Mouse (Mus musculus) forebrain, embryonic 15.5 days (tissue): ENCODE measurements around the gene Crygb. TPM values are rescaled to one million over a fixed set of nuclear protein-coding genes. Genes with fewer than 3 reads are reported as not detected.
"Not testable (repeated sequence)": the region's sequence is repeated elsewhere in the genome, so short reads cannot be mapped to it uniquely, and the experiment has no call there.

Experiments
- ATAC-seq: fragments of 200-750 bp; cut with Nextera tagmentation; replicated peaks from 2 replicates; pipeline ENCODE4 v1.8.0; 2017; ENCODE audit warnings: mild to moderate bottlenecking, moderate TSS enrichment, moderate library complexity
- H3K27ac ChIP-seq: fragments of 300-500 bp; sonication (generic); replicated peaks from 2 replicates; pipeline ENCODE4 v1.5.1; 2015; ENCODE audit warnings: mild to moderate bottlenecking, inconsistent platforms
- H3K27me3 ChIP-seq: fragments of 300-500 bp; sonication (generic); 2 replicates; pipeline ENCODE4 v1.6.1; 2015; ENCODE audit warnings: inconsistent platforms
- H3K36me3 ChIP-seq: fragments of 300-500 bp; sonication (generic); 2 replicates; pipeline ENCODE4 v1.6.1; 2015; ENCODE audit warnings: mild to moderate bottlenecking, inconsistent platforms
- H3K4me1 ChIP-seq: fragments of 300-500 bp; sonication (generic); 2 replicates; pipeline ENCODE4 v1.6.1; 2015; ENCODE audit warnings: inconsistent platforms
- H3K4me2 ChIP-seq: fragments of 300-500 bp; sonication (generic); replicated peaks from 2 replicates; pipeline ENCODE4 v1.6.1; 2015; ENCODE audit warnings: mild to moderate bottlenecking, inconsistent platforms
- H3K4me3 ChIP-seq: fragments of 300-500 bp; sonication (generic); 2 replicates; pipeline ENCODE4 v1.5.1; 2015; ENCODE audit warnings: mild to moderate bottlenecking, inconsistent platforms
- H3K9ac ChIP-seq: fragments of 300-500 bp; sonication (generic); replicated peaks from 2 replicates; pipeline ENCODE4 v1.6.1; 2015; ENCODE audit warnings: mild to moderate bottlenecking, inconsistent platforms
- H3K9me3 ChIP-seq: fragments of 300-500 bp; sonication (generic); 2 replicates; pipeline ENCODE4 v1.6.1; 2016; ENCODE audit warnings: inconsistent platforms
- WGBS: fragments of 180-500 bp; shearing (Covaris S2); methylation state at CpG from one replicate; pipeline ENCODE4 v1.1.7; 2015; ENCODE audit warnings: mixed read lengths; 5-methylcytosine and 5-hydroxymethylcytosine counted together
- polyA plus RNA-seq: library from polyadenylated mRNA; unstranded; fragments of >200 nt; fragmentation: Nextera tagmentation; extraction: Ambion mirVana; gene quantifications from 2 replicates; pipeline ENCODE4 v1.2.1, GENCODE M21; 2015

Gene Crygb
- polyA plus RNA-seq, 1 experiment from 2014 or later = not detected

GRCm38 (mm10) chr1:65052140-65052539, 29.9 kb downstream of the Crygb start:
- no peak for ATAC-seq
- Histone ChIP-seq H3K4me1 (no peaks in the 10 kb centered on the region), H3K27ac (no peak overlapping the region), H3K9ac (no peak overlapping the region), H3K9me3 (no peaks in the 10 kb centered on the region), H3K36me3 (no peaks in the 10 kb centered on the region), H3K4me2 (no peak overlapping the region), H3K4me3 (no peak overlapping the region), H3K27me3 (no peaks in the 10 kb centered on the region)
- WGBS = 26% methylated on average over 2 of the region's 2 CpGs

GRCm38 (mm10) chr1:65051696-65052095, 30.4 kb downstream of the Crygb start:
- Histone ChIP-seq H3K9me3 (no peaks in the 10 kb centered on the region), H3K4me3 (no peak overlapping the region), H3K9ac (no peak overlapping the region), H3K27ac (no peak overlapping the region), H3K36me3 (no peaks in the 10 kb centered on the region), H3K27me3 (no peaks in the 10 kb centered on the region), H3K4me2 (no peak overlapping the region), H3K4me1 (no peaks in the 10 kb centered on the region)
- 50% methylated on average over 7 of the region's 7 CpGs for WGBS
- no peak for ATAC-seq

GRCm38 (mm10) chr1:65050952-65051351, 31.1 kb downstream of the Crygb start, which contains the start of gene Cryge:
Gene Cryge (minus strand): TSS chr1:65051149.
- not testable (repeated sequence) for H3K9ac ChIP-seq, H3K27ac ChIP-seq, H3K4me1 ChIP-seq, H3K36me3 ChIP-seq, ATAC-seq, H3K4me2 ChIP-seq, H3K27me3 ChIP-seq, H3K9me3 ChIP-seq, H3K4me3 ChIP-seq
- WGBS = 23% methylated on average over 10 of the region's 12 CpGs

GRCm38 (mm10) chr1:65048781-65049180, 33.3 kb downstream of the Crygb start:
- no peak for ATAC-seq
- no peaks in the 10 kb centered on the region for H3K9me3 ChIP-seq

GRCm38 (mm10) chr1:65046401-65047109, 35.5 kb downstream of the Crygb start:
- H3K4me2 ChIP-seq = 0 out of 2 replicates have a peak overlapping the region, but pooled peaks have one; percentile 12
- ATAC-seq = no peak
- no peaks in the 10 kb centered on the region for H3K36me3 ChIP-seq
- no peak overlapping the region for H3K9ac ChIP-seq
- no peaks in the 10 kb centered on the region for H3K9me3 ChIP-seq
- WGBS = 41% methylated on average over 8 of the region's 8 CpGs
- H3K4me1 ChIP-seq = no peaks in the 10 kb centered on the region
- no peak overlapping the region for H3K27ac ChIP-seq
- no peaks in the 10 kb centered on the region for H3K27me3 ChIP-seq
- H3K4me3 ChIP-seq = no peak overlapping the region

More at GRCm38 (mm10) chr1:65048781-65049180, 33.3 kb downstream of the Crygb start:
- Histone ChIP-seq H3K4me1 (no peaks in the 10 kb centered on the region), H3K27me3 (no peaks in the 10 kb centered on the region), H3K4me3 (no peak overlapping the region), H3K36me3 (no peaks in the 10 kb centered on the region), H3K9ac (no peak overlapping the region), H3K27ac (no peak overlapping the region), H3K4me2 (no peak overlapping the region)
- WGBS = 47% methylated on average over 12 of the region's 12 CpGs

GRCm38 (mm10) chr1:65043433-65043832, 38.7 kb downstream of the Crygb start:
- Histone ChIP-seq H3K4me3 (no peak overlapping the region), H3K4me1 (no peaks in the 10 kb centered on the region), H3K27ac (no peak overlapping the region), H3K4me2 (no peak overlapping the region), H3K9me3 (no peaks in the 10 kb centered on the region), H3K9ac (no peak overlapping the region), H3K27me3 (no peaks in the 10 kb centered on the region), H3K36me3 (no peaks in the 10 kb centered on the region)
- ATAC-seq = no peak
- 84% methylated on average over 2 of the region's 2 CpGs for WGBS

GRCm38 (mm10) chr1:65041837-65042236, 40.3 kb downstream of the Crygb start:
- Histone ChIP-seq H3K9me3 (no peaks in the 10 kb centered on the region), H3K9ac (no peak overlapping the region), H3K4me3 (no peak overlapping the region), H3K27ac (no peak overlapping the region), H3K27me3 (no peaks in the 10 kb centered on the region), H3K36me3 (no peaks in the 10 kb centered on the region), H3K4me2 (no peak overlapping the region), H3K4me1 (no peaks in the 10 kb centered on the region)
- 93% methylated on average over 3 of the region's 3 CpGs for WGBS
- ATAC-seq = no peak

GRCm38 (mm10) chr1:65040806-65041205, 41.3 kb downstream of the Crygb start:
- H3K27ac ChIP-seq = no peak overlapping the region
- 83% methylated on average over 6 of the region's 6 CpGs for WGBS
- no peak overlapping the region for H3K4me3 ChIP-seq
- H3K36me3 ChIP-seq = no peaks in the 10 kb centered on the region
- H3K9me3 ChIP-seq = no peaks in the 10 kb centered on the region
- no peak overlapping the region for H3K4me2 ChIP-seq
- no peaks in the 10 kb centered on the region for H3K27me3 ChIP-seq
- no peak for ATAC-seq
- no peak overlapping the region for H3K9ac ChIP-seq
- H3K4me1 ChIP-seq = no peaks in the 10 kb centered on the region

GRCm38 (mm10) chr1:65039679-65040078, 42.4 kb downstream of the Crygb start:
- no peaks in the 10 kb centered on the region for H3K27me3 ChIP-seq
- H3K27ac ChIP-seq = no peak overlapping the region
- H3K4me3 ChIP-seq = no peak overlapping the region
- no peaks in the 10 kb centered on the region for H3K4me1 ChIP-seq
- no peak overlapping the region for H3K9ac ChIP-seq
- no peak for ATAC-seq
- 81% methylated on average over 3 of the region's 3 CpGs for WGBS
- H3K36me3 ChIP-seq = no peaks in the 10 kb centered on the region
- H3K9me3 ChIP-seq = no peaks in the 10 kb centered on the region
- no peak overlapping the region for H3K4me2 ChIP-seq

GRCm38 (mm10) chr1:65037542-65037941, 44.5 kb downstream of the Crygb start:
- no peak for ATAC-seq

GRCm38 (mm10) chr1:65035513-65035912, 46.6 kb downstream of the Crygb start:
- WGBS = 32% methylated on average over 3 of the region's 3 CpGs
- no peaks in the 10 kb centered on the region for H3K36me3 ChIP-seq
- H3K4me1 ChIP-seq = no peaks in the 10 kb centered on the region
- no peak overlapping the region for H3K4me2 ChIP-seq
- H3K9ac ChIP-seq = no peak overlapping the region
- no peak overlapping the region for H3K27ac ChIP-seq
- H3K9me3 ChIP-seq = no peaks in the 10 kb centered on the region
- no peak for ATAC-seq
- H3K4me3 ChIP-seq = no peak overlapping the region
- H3K27me3 ChIP-seq = no peaks in the 10 kb centered on the region

More at GRCm38 (mm10) chr1:65037542-65037941, 44.5 kb downstream of the Crygb start:
- Histone ChIP-seq H3K9ac (no peak overlapping the region), H3K27me3 (no peaks in the 10 kb centered on the region), H3K9me3 (no peaks in the 10 kb centered on the region), H3K36me3 (no peaks in the 10 kb centered on the region), H3K27ac (no peak overlapping the region), H3K4me2 (no peak overlapping the region), H3K4me3 (no peak overlapping the region), H3K4me1 (no peaks in the 10 kb centered on the region)
- WGBS = 83% methylated on average over 2 of the region's 2 CpGs

GRCm38 (mm10) chr1:65032641-65033040, 49.4 kb downstream of the Crygb start, which contains the start of gene Akr1cl:
Gene Akr1cl (minus strand): TSS chr1:65032759.
- H3K27me3 ChIP-seq = no peaks in the 10 kb centered on the region
- H3K27ac ChIP-seq = no peak within 1 kb of the TSS
- H3K36me3 ChIP-seq = no peaks in the 10 kb centered on the region
- no peaks in the 10 kb centered on the region for H3K4me1 ChIP-seq
- no peaks in the 10 kb centered on the region for H3K9me3 ChIP-seq
- no peak for ATAC-seq
- H3K4me3 ChIP-seq = no peak within 1 kb of the TSS
- no peak within 1 kb of the TSS for H3K9ac ChIP-seq
- no peak within 1 kb of the TSS for H3K4me2 ChIP-seq
